Mouse (Mus musculus) heart, adult 11 months (tissue): ENCODE measurements around the gene Rusc2.

Experiments used
- DNase-seq: peaks from one replicate; pipeline ENCODE4 v3.0.0; 2022

The Rusc2 gene

DNA sequence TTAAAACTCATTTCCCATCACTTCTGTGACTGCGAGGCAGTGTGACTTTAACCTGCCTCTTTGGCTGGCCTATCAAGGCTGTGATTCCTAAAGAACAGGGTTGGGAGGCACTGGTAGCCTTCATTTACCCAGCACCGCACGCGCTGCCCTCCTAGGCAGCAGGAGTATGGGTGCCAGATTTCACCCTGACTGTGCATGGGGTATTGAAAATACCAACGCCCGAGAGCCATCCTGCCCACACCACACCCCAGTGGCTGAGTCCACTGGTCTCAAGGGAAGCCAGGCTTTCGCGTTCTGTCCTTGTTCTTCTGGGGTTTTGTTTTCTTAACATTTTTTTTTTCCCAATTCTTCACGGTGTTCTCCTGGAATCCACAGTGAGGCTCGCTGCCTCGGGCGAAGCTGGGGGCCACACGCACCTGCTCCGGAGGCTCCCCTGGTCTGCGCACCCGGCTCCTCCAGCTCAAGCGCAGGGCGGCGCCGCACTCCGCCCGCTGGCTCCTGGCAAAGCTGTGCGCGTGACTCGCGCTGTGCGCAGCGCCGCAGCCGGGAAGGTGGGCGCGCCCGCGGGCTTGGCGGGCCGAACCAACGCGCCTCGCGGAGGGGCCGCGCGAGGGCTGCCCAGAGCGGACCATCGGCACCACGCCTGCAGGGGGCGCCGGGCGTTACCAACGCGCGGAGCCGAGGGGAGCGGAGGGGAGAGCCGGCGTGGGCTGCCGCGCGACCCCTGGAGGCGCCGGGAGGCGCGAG is at the start of gene Rusc2:
Gene Rusc2, plus strand, starts transcription at position 572 of the 747 bp plus-strand sequence.
- DNase-seq, result peak; percentile 99

- DNase-seq, result no peak
Measured at GRCm38 (mm10) chr4:43334771-43335170, 47.0 kb upstream of the Rusc2 start.

DNA sequence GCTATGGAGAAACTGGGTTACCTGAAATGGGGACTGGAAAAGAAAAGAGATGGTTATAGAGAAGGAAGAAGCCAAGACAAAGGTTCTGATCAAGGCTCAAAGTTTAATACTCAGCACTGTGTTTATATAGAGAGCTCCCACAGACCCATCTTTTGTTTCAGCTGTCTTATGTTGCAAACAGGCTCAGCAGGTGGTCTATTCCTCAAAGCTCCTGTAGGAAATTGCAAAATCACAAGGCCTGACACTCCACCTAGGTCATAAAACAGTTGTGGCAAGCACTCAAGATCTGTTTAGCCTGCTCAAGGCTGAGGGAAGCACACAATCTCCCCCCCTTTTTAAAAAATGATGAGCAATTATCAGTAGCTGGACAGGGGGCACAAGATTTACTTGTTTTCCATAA is 45.6 kb upstream of the Rusc2 start:
- no peak for DNase-seq

DNA sequence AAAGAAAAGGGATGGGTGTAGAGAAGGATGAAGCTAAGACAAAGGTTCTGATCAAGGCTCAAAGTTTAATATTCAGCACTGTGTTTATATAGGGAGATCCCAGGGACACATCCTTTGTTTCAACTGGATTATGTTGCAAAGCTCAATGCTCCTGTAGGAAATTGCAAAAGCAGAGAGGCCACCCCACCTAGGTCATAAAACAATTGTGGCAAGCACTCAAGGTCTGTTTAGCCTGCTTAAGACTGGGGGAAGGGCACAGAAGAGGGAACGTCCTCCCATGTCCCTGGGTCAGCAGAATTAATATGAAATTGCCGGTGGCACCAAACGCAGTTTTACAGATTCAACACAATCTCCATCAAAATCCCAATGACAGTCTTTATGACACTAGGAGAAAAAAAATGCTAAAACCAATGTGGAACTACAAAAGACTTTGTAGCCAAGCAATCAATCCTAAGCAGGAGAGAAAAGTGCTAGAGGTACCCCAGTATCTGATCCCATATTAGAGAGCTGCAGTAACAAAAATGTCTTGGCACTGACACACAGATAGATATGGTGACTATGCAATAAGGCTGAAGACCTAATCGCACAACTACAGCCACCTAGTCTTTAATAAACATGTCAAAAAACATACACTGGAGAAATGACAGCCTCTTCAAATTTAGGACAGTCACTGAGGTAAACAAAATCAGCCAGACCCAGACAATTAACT is 41.5 kb upstream of the Rusc2 start:
- DNase-seq, result peak; percentile 97

DNA sequence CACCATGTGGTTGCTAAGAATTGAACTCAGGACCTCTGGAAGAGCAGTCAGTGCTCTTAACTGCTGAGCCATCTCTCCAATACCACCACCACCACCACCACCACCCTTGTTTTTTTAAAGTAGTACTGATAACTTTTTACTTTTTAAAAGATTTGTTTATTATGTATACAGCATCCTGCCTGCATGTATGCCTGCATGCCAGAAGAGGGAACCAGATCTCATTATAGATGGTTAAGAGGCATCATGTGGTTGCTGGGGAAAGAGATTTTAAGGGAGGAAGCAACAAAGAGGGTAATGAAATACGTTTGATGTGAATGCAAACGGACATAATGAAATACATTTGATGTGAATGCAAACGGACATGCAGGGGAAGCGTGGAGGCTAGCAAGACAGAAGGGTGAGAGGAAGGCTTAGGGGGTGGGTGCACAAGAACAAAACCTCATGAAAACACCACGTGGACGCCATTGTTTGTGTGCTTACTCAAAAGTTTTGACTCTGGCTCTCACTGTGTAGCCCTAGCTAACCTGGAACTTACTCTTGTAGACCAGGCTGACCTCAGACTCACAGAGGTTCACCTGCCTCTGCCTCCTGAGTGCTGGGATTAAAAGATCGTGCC is 40.4 kb upstream of the Rusc2 start:
- no peak for DNase-seq

DNA sequence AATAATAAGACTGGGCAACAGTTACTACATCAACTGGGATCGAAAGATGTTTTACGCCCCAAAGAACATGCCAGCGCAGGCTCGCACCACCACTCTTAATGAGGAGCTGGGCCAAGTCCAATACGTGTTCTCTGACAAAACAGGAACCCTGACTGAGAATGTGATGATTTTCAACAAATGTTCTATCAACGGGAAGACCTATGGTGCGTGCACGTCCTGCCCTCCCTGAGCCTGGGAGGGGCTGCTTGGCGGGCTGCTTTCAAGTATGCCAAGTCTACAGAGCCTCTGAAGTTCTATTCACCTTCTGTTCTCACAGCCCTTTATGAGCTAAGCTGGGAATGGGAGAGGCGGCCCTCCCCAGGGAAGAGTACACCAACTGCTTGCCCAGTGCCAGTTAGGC is 39.3 kb upstream of the Rusc2 start:
- peak; percentile 82 for DNase-seq

GRCm38 (mm10) chr4:43344932-43345331 is 36.8 kb upstream of the Rusc2 start:
- peak; percentile 61 for DNase-seq

GRCm38 (mm10) chr4:43349206-43349605 is 32.6 kb upstream of the Rusc2 start:
- DNase-seq, result no peak

GRCm38 (mm10) chr4:43350038-43350560 is 31.7 kb upstream of the Rusc2 start:
- no peak for DNase-seq

- no peak for DNase-seq
Measured at GRCm38 (mm10) chr4:43353662-43354061, 28.1 kb upstream of the Rusc2 start.

DNA sequence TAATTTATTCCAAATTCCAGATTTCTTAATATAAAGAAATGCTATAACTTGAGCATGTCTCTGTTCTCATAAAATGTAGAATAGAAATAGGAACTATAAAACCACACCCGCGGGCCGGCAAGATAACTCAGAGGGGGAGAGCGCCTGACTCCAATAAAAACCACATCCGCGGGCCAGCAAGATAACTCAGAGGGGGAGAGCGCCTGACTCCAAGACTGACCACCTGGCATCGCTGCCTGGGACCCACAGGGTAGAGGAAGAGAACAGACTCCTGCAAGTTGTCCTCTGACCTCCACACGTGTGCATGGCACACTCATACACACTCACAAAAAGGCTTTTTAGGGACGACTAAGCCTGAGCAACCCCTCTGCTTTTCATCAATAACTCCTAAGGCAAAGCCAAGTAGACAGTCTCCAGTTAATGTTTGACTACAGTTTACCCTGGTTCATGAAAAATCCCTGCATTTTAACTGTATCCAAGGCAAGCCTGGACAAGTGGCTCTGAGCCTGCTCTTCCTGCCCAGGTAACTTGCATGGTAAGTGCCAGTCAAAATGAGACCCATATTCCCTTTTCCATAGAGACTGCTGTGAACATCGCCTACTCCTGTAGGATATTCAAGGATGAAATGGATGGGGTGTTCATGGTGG is 16.7 kb upstream of the Rusc2 start:
- no peak for DNase-seq

DNA sequence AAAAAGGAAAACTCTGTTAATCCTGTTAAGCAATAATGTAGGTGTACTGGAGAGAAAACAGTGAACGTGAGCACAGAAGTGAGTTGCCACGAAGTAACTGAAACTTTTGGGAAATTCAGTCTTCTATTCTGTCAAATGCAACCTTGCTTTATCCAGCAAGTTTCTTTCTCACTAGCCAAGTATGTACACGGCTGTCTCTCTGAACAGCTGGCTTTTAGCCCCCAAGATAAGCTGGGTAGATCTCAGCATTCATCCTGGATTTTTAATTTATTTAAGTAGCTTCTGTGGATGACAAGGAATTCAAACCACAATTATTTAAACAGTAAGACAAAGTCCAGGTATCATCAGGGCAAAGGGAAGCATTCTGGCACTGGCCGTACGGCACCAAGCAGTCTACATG is 14.5 kb upstream of the Rusc2 start:
- DNase-seq, result no peak

DNA sequence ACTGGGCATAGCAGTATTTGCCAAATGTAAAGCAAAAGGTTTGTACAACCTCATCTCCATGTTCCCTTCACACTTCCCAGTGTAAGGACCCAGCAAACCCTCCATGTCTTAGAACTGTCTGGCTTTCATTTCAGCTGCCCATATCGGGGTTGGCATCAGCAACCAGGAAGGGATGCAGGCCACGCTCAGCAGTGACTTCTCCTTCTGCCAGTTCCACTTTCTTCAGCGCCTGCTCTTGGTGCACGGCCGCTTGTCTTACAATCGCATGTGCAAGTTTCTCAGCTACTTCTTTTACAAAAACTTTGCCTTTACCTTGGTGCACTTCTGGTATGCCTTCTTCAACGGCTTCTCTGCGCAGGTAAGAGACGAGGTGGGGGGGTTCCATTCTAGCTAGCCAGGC is 14.0 kb upstream of the Rusc2 start:
- DNase-seq, result peak; percentile 75

DNA sequence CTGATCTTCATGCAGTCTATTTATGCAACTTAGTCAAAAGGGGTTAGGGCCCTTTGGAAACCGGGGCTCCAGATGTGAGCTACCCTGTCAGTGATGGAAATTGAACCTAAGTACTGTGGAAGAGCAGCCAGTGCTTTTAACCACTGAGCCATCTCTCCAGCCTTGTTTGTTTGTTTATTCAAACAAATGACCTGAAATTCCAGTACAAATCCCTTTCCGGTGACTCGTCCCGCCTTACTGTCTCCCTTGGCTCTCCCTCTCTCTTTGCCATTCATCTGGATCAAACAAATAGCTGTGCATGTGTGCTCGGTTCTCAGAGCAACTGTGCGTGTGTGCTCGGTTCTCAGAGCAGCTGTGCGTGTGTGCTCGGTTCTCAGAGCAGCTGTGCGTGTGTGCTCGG is 10.4 kb upstream of the Rusc2 start:
- no peak for DNase-seq

DNA sequence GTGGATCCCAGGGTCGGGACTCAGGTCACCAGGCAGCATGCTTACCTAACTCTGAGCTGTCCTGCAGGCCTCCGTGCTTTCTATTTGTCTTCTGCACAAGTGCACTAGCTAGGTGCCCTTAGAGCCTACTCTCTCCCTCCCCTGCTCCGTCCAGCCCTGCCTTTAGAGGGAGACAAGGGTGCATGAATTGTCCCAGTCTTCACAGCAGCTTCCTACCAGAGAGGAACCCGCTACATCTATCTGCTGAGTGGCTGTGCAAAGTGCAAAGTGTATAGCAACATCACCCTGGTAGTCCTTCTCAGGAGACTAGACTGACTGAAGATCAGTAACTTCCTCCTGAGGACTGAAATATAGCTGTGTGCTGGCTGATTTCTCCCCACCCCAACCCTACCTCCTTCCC is 9.6 kb upstream of the Rusc2 start:
- DNase-seq, result peak; percentile 90

DNA sequence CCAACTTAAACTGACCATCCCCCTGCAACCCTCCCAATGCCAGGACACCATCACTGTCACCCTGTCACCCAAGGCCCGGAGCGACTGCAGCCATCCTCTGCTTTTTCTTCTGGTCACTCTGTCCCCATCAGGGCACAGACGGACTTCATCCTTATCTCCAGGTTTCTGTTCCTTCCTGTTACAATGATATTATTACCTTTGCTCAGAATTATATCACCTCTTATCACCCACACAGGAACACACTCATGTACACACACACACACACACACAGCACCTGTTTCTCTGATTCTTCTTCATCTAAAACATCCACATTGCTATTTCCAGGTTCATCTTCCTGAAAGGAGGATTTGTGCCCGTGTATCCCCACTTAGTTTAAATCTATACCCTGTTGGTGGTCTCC is 7.5 kb upstream of the Rusc2 start:
- DNase-seq, result no peak

DNA sequence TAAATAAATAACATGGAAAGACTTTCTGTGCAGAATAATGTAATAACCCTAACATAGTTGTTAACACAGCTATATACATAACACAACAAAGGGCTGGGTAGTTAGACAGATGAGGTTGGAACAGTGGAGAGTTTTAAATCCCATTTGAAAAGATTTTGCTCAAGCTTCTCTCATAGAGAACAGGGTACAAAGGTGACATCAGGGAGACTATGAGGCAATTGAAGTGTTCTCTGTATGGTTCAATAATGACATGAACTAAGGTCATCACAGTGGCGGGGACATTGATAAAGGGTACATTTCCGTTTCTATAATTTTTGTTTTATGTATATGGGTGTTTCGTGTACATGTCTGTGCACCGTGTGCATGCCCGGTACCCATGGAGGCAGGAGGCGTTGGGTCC is 2.2 kb upstream of the Rusc2 start:
- no peak for DNase-seq

DNA sequence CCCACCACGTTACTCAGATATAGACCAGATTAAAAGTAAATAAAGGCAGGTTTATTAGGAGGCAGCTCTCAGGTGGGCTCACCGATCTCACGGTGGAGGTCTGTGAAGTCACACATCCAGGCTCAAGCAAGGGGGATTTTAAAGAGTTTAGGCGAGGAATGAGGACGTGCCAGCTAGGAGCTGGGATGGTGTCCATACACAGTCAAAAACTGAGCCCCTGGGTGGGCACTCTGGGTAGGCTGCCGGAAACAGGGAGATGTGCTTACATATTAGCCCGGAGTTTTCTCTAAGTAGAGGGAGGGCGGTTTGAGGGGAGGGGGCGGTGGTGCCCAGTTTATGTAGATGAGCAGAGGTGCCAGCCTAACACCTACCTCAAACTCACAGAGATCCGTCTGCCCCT is 828 bp upstream of the Rusc2 start:
- peak; percentile 91 for DNase-seq

GRCm38 (mm10) chr4:43382155-43383020 is 609 bp downstream of the Rusc2 start:
- DNase-seq, result peak; percentile 93

DNA sequence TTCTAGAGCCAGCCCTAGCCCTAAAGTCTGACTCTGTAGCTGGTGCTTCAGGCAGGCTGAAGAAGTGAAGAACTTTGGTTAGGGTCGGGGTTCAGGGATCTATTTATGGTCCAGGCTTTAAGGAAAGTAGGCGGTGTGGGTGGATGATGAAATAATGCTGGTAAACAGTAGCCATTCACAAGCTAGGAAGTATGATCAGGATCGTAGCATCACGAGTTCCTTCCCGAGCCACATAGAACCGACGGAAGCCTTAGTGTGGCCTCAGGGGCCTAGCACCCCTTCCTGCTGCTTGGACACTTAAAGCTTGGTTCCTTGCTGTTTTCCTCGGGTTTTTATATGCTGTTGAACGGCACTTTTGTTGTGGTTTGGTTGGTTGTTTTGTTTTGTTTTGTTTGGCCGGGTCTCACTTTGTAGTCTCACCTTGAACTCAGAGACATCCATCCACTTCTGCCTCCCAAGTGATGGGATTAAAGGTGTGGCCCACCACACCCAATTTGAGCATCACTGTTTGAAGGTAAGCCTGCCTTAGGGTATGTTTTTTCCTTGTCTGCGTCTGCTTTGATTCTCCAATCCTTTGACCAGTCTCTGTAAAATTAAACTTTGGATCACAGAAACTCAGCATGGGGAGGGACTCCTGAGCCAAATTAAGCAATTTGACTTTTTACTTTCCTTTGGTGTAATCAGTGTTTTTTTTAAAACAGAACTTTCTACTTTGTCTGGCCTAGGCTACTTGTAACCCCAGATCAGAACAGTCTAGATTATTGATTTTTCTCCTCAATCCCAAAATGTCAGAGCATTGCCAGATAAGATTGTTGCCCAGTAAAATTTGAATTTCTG is 1.7 kb downstream of the Rusc2 start:
- DNase-seq, result peak; percentile 96

GRCm38 (mm10) chr4:43384083-43384460 is 2.3 kb downstream of the Rusc2 start:
- DNase-seq, result peak; percentile 94
